Mouse (Mus musculus) erythroid progenitor cell, adult 5-6 weeks (primary cell): ENCODE data around the gene Lag3. TPM values are rescaled to one million over a fixed set of nuclear protein-coding genes. Genes with fewer than 3 reads are reported as not detected.
"Not testable (repeated sequence)": the region's sequence is repeated elsewhere in the genome, so short reads cannot be mapped to it uniquely, and the experiment has no call there.

Experiments
- ATAC-seq: replicated peaks from 2 replicates; pipeline ENCODE4 v1.8.0; 2016; ENCODE audit warnings: moderate number of reproducible peaks, mild to moderate bottlenecking, moderate TSS enrichment, inconsistent platforms; ENCODE audit not compliant: poor library complexity, low FRiP score, severe bottlenecking
- total RNA-seq, 2 experiments: library from RNA; stranded (forward) in 1 of 2; stranded (reverse) in 1 of 2; fragments of 150-400 nt in 1 of 2; fragments of 186-747, 209-891 nt in 1 of 2; gene quantifications; 2 replicates each; pipeline versions ENCODE4 v1.2.3 to v1.2.4; 2015 to 2017; ENCODE audit warnings: low replicate concordance in 2 of 2

Gene Lag3
- total RNA-seq, 2 experiments from 2014 or later, result not detected

DNA sequence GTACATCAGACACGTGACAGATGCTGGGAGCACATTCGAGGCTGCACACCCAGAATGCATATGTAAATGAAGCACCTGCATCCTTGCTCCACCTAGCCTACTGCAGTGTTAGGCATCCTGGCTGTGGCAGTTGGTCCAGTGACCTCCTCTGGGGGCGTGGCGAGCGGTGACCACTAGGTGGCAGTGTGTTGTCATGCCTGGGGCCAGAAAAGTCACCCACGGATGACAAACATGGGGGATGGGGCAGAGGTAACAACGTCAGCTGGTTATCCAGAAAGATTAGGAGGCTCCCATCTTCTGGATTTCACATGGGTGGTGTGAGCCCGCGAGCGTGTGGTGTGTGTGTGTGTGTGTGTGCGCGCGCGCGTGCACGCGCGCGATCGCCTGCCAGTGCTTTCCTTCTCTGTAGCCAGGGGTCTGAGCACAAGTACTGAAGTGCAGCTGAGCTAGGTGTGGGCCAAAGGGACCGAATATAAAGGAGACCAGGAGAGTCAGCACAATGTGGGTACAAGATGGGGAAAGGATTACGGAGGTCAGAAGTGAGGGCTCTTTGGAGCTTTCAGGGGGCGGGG, 7.8 kb downstream of the Lag3 start:
- ATAC-seq, result peak; percentile 95

DNA sequence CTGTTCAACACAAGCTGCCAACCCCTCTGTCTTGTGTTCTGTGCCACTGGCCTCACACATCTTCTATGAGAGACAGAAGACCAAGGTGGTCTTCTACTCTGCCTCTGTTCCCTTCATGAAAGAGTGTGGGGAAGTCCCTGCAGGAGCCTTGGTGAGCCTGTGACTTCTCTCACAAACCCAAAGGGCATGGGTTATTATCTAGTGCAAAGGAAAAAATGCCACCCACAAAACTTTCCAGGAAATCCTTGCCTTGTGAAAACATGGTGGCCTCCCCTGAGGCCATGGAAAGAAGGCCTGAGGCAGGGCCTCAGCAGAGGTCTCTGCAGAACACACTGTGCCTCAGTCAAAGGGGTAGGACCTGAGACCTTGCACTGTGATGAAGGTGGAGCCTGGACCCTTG, 9.7 kb downstream of the Lag3 start:
- ATAC-seq, result no peak

DNA sequence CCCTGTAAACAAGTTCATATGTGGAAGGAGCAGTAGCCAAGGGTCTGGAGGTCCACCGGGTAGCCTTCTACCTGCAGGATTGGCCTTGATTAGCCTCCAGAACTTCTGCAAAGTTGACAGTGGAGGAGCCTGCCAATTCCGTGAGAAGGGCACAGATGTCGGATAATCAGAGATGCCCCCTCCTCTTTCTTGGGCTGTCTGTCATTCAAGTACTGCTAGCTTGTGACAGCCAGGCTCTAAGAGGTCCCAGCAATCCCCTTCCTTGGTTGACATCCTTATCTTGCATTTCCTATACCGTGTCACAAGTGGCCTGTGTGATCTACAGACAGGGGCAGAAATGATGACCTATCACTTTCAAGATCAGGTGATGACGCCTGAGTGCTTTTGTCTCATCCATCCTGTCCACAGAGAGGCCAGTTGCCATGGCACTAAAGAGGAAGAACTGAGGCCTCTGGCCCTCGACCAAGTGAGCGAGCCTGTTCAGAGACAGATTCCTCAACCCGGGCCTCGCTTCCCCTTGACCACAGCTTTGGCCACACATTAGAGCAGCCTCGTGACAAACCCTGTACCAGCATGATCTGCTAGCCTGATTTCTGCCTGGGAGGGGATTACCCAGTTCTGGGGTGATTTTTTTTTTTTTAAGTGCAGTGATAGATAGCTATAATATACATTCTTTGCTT, 10.6 kb downstream of the Lag3 start:
- no peak for ATAC-seq

DNA sequence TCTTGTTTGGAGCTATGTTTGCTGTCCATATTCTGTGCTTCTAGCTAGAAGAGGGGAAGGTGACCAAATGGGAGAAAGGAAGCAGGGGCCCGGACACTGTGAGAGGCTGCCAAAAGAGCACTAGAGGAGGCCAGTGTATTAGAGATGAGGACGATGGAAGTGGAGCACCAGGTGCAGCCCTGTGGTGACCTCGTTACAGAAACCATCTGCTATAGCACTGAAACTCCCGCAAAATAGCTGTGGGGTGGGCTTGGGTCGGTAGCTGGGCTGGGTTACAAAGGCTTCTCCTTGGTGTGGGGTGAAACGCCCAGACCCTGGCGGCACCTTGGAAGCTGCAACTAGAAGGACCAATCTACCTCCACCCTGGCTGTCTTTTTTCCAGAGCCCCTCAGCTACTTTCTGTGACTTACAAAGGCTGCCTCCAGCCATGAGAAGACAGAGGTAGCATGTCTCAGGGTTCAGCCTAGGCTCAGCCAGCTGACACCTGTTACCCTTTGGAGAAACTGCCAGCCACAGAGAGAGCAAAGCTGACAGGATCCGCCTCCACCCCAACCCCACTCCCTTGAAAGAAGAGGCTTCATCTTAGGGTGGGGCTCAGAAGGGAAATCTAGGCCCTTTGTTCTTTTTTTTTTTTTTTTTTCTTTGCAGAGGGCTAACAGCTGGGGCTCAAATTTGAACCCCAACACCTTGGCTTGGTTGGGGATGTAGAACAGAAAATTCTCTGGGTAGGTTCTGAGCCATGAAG, 11.3 kb downstream of the Lag3 start:
- no peak for ATAC-seq

DNA sequence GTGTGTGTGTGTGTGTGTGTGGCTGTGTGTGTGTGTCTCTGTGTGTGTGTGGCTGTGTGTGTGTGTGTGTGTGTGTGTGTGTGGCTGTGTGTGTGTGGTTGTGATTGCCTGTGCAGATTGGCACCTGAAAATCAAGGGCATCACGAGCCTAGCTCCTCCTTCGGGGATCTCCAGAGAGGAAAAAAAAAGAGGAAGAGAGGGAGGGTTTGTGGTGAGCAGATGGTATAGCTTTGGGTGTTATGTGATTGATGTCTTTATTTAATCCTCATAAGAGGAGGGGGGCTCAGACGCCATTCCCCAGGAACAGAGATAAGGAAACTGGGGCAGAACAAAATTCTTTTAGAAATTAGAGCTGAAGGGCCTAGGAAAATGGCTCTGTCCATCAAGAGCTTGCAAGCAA, 13.1 kb downstream of the Lag3 start:
- no peak for ATAC-seq

GRCm38 (mm10) chr6:124894113-124894512, 17.4 kb downstream of the Lag3 start:
- not testable (repeated sequence) for ATAC-seq

DNA sequence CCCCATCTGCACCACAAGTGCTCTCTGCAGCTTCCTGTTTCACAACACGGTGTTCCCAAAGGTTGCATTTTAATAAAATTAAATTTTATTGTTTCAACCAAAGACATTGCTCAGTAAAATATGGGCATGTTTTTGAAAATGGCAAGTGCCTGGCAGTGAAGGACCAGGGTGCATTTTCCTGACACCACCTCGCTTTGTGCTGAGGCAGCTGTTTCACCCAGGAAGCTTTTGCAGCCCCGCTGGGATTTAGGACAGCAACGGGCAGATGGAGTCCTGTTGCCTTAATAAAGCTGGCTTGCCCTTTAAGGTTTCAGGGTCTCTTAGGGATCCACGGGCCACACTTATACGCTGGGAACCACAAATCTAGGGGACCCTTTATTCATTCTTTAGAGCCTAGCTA, 20.5 kb downstream of the Lag3 start:
- ATAC-seq, result no peak

- ATAC-seq, result no peak
Measured at GRCm38 (mm10) chr6:124888555-124889125, 22.9 kb downstream of the Lag3 start.

DNA sequence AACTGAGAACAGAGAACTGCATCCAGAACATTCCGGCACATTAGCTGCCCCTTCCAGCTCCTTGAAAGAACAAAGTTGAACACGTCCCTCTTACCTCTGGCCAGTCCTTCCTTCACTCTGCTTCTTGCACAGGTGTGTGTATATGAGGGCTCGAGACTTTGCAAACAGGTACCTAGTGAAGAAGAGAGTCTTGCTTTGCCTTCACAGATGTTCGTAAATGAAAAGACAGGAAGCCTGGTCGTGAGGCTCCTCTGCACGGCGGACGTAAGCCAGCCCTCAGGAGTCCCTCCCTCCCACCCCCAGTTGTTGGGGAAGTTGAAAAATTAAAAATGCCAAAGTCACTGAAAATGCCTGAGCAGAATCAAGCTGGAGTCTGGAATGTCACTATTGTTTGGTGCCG, 23.5 kb downstream of the Lag3 start, which contains the start of gene Cd4:
Gene Cd4, minus strand, starts transcription at position 236 of the 400 bp plus-strand sequence.
- ATAC-seq, result no peak

DNA sequence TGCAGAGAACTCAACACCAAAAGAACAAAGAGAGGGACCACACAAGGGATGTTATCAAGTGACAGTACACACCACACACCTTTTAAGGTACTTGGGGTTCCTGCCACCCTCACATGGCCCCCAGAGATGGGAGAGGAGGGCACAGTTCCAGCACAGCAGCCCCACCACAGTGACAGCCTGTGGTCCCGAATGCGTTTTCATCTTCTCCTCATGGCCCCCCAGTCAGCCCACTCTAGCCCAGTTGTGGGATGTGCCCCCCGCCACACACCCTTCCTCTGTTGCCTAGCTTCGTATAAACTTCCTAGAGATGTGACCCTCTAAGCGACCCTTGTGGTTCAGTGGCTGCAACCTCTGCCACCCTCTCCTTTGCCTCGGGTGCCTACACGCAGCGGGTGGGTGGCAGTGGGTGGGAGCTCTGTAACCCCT, 25.5 kb downstream of the Lag3 start:
- no peak for ATAC-seq

GRCm38 (mm10) chr6:124884714-124885500, 26.6 kb downstream of the Lag3 start:
- ATAC-seq, result no peak

- ATAC-seq, result no peak
Measured at GRCm38 (mm10) chr6:124883351-124883750, 28.2 kb downstream of the Lag3 start.

DNA sequence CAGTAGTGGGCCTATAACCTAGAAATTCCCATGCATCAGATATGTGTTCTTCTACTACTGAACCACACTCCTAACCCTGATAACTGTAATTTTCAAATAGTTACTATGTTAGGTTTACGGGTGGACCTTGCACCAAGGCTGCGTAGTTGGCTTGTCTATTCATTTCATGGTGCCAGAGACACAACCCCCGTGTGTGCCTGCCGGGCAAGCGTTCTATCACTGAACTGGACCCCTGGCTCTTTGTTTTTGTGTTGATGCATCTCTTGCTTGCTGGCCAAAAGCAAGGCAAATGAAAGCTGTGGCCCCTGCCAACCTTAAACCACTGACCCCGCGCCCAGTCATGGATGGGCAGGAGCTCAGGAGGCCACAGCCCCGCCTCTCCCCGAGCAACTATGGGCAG, 29.7 kb downstream of the Lag3 start:
- no peak for ATAC-seq

- ATAC-seq, result no peak
Measured at GRCm38 (mm10) chr6:124879390-124879789, 32.1 kb downstream of the Lag3 start.

- no peak for ATAC-seq
Measured at GRCm38 (mm10) chr6:124874348-124874747, 37.2 kb downstream of the Lag3 start.

DNA sequence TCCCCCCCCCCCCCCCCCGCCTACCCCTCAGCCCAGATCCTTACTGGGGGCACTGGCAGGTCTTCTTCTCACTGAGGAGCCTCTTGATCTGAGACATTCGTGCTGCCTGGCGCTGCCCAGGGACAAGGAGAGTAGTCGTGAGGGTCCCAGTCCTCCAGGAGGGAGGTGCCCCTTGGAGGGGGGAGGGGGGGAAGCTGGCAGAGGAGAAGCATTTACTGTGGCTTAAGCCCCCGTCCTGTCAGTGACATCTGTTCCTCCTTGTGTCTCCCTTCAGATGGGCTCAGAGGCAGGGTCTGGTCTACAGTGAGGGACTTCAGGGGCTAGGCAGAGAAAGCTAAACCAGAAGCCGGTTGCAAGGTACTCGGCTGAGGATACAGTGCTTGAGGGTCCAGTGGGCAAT, 44.9 kb downstream of the Lag3 start:
- ATAC-seq, result no peak

GRCm38 (mm10) chr6:124865766-124866362, 45.6 kb downstream of the Lag3 start:
- ATAC-seq, result no peak

DNA sequence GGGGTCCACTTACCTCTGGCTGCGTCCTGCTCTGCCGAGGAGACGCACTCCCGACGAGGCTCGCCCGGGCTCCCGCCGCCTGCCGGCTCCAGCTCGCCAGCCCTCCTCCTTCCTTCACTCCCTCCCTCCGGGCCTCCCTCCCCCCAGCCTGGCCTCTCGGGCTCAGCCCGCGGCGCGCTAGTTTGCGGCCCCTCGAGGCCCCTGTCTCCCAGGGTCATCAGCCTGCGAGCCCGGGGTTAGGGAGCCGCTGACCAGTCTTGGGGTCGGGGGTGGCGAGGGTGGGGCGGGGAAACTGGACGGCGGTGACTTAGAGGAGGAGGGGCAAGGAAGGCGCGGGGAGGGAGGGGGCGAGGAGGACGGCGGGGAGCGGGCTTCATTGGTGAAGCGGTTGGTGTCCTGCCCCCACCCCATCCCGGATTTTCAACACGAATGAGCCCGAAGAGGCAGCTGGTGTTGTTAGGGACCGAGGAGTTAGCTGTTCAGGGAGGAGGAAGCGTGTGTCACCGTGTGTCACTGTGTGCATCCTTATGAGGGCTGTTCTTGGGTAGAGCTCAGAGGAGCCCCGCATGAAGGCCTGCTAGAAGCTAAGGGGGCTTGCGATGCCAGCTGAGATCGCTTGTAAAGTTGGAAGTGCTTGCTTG, 47.7 kb downstream of the Lag3 start, which contains the start of gene Gpr162:
Gene Gpr162, minus strand, starts transcription at position 326 of the 641 bp plus-strand sequence.
- no peak for ATAC-seq

- no peak for ATAC-seq
Measured at GRCm38 (mm10) chr6:124863125-124863657, 48.3 kb downstream of the Lag3 start.
